Mouse (Mus musculus) lung, postnatal 0 days (tissue): ENCODE measurements around the gene Tnfrsf12a. TPM values are rescaled to one million over a fixed set of nuclear protein-coding genes. Genes with fewer than 3 reads are reported as not detected.
A peak's percentile ranks its signal among the peaks of the same experiment; 100 is the strongest.

Experiments
- ATAC-seq: fragments of 200-750 bp; cut with Nextera tagmentation; 2 replicates; pipeline ENCODE4 v1.8.0; 2017; ENCODE audit warnings: moderate library complexity
- DNase-seq: peaks from one replicate; pipeline ENCODE4 v3.0.0-alpha.2; 2016; ENCODE audit warnings: low spot score
- H3K27ac ChIP-seq: fragments of 300-500 bp; sonication (generic); 2 replicates; pipeline ENCODE4 v1.5.1; 2014; ENCODE audit warnings: antibody characterized with exemption, mild to moderate bottlenecking, low read length, mixed read lengths
- H3K27me3 ChIP-seq: fragments of 300-500 bp; sonication (generic); replicated peaks from 2 replicates; pipeline ENCODE4 v1.6.1; 2014; ENCODE audit warnings: low read length, mixed read lengths; ENCODE audit not compliant: insufficient read depth
- H3K36me3 ChIP-seq: fragments of 300-500 bp; sonication (generic); 2 replicates; pipeline ENCODE4 v1.6.1; 2014; ENCODE audit warnings: low read length, mixed read lengths; ENCODE audit not compliant: insufficient read depth
- H3K4me1 ChIP-seq: fragments of 300-500 bp; sonication (generic); 2 replicates; pipeline ENCODE4 v1.6.1; 2014; ENCODE audit warnings: antibody characterized with exemption, low read depth, low read length, mixed read lengths; ENCODE audit not compliant: insufficient read depth
- H3K4me2 ChIP-seq: fragments of 300-500 bp; sonication (generic); replicated peaks from 2 replicates; pipeline ENCODE4 v1.6.1; 2014; ENCODE audit warnings: low read depth, mild to moderate bottlenecking, low read length, moderate library complexity, mixed read lengths
- H3K4me3 ChIP-seq: fragments of 300-500 bp; sonication (generic); 2 replicates; pipeline ENCODE4 v1.5.1; 2014; ENCODE audit warnings: low read depth, low read length
- H3K9ac ChIP-seq: fragments of 300-500 bp; sonication (generic); replicated peaks from 2 replicates; pipeline ENCODE4 v1.6.1; 2014; ENCODE audit warnings: low read depth, mild to moderate bottlenecking
- H3K9me3 ChIP-seq: fragments of 300-500 bp; sonication (generic); 2 replicates; pipeline ENCODE4 v1.6.1; 2016; ENCODE audit warnings: low read length, mixed read lengths
- CTCF ChIP-seq: IDR thresholded peaks from 2 replicates; pipeline ENCODE4 v1.5.1; 2016; ENCODE audit warnings: antibody characterized with exemption, mild to moderate bottlenecking
- EP300 ChIP-seq: IDR thresholded peaks from 2 replicates; pipeline ENCODE4 v1.6.1; 2016; ENCODE audit warnings: antibody characterized with exemption, mild to moderate bottlenecking, control low read depth
- WGBS: fragments of 180-500 bp; shearing (Covaris S2); extraction: QIAGEN DNeasy Blood & Tissue Kit; methylation state at CpG from one replicate; pipeline ENCODE4 v1.1.7; 2014; 5-methylcytosine and 5-hydroxymethylcytosine counted together
- polyA plus RNA-seq: library from polyadenylated mRNA; unstranded; fragments of >200 nt; fragmentation: Nextera tagmentation; extraction: Ambion mirVana; gene quantifications from 2 replicates; pipeline ENCODE4 v1.2.1, GENCODE M21; 2015

Gene Tnfrsf12a
- polyA plus RNA-seq, 1 experiment from 2014 or later = 50.4 TPM

GRCm38 (mm10) chr17:23660117-23660875, 17.0 kb downstream of the Tnfrsf12a start, which contains the start of gene Bicdl2:
Gene Bicdl2 (plus strand): TSS chr17:23660506.
- Histone ChIP-seq H3K36me3 (no peaks in the 10 kb centered on the region), H3K9ac (0 out of 2 replicates have a peak within 1 kb of the TSS, but pooled peaks have one; percentile 3), H3K27ac (no peak within 1 kb of the TSS), H3K4me1 (no peaks in the 10 kb centered on the region), H3K4me2 (peak within 1 kb of the TSS; percentile 63), H3K4me3 (peak within 1 kb of the TSS; percentile 42), H3K9me3 (no peaks in the 10 kb centered on the region), H3K27me3 (peaks cover 8% of the 10 kb centered on the region; the same call in 1 of the 2 replicates)
- ATAC-seq = peak; percentile 82
- TF ChIP-seq EP300 = no peak
- peak; percentile 89 for TF ChIP-seq CTCF
- DNase-seq = peak; percentile 74
- 7% methylated on average over 27 of the region's 27 CpGs for WGBS

DNA sequence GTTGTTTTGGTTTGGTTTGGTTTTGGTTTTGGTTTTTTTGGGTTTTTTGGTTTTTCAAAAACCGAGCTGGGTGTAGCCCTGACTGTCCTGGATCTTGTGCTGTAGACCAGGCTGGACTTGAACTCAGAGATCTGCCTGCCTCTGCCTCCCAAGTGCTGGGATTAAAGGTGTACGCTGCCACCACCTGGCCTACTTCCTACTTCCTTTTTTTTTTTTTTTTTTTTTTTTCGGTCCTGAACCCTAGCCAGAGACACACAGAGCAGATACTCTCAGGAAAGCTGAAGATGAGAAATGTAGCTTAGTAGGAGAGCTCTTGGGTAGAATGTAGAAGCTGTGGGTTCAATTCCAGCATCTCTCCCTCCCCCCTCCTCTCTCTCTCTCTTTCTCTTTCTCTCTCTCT, 18.8 kb downstream of the Tnfrsf12a start:
- 68% methylated on average over 3 of the region's 3 CpGs for WGBS
- Histone ChIP-seq H3K4me3 (no peak overlapping the region), H3K4me2 (no peak overlapping the region), H3K36me3 (no peaks in the 10 kb centered on the region), H3K9ac (no peak overlapping the region), H3K27me3 (peaks cover 8% of the 10 kb centered on the region; the same call in 1 of the 2 replicates), H3K27ac (no peak overlapping the region), H3K4me1 (no peaks in the 10 kb centered on the region), H3K9me3 (no peaks in the 10 kb centered on the region)
- DNase-seq (no peak), ATAC-seq (no peak)
- no peak for TF ChIP-seq EP300
- TF ChIP-seq CTCF = no peak

DNA sequence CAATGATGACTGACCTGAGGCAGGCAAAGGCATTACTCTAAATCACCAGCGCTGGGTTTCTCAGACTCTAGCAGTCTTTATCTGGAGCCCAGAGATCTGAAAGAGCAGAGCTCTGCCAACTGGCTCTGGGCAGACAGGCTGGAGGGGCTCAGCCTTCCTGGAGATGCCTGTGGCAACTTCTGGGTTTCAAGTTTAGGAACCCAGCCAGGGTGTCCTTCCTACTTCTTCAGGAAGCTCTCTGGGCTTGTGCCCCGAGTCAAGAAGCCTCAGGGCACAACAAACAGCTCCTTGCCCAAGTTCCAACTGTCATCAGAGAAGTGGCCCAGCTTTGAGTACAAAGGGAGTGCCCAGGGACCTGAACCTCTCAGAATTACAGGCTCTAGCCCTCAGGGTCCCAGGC, 22.9 kb downstream of the Tnfrsf12a start:
- H3K27ac ChIP-seq = no peak overlapping the region
- no peaks in the 10 kb centered on the region for H3K4me1 ChIP-seq
- DNase-seq = no peak
- H3K36me3 ChIP-seq = no peaks in the 10 kb centered on the region
- no peak overlapping the region for H3K4me2 ChIP-seq
- no peak overlapping the region for H3K9ac ChIP-seq
- WGBS = 59% methylated on average over 2 of the region's 2 CpGs
- no peaks in the 10 kb centered on the region for H3K9me3 ChIP-seq
- H3K27me3 ChIP-seq = no peaks in the 10 kb centered on the region
- ATAC-seq = no peak
- TF ChIP-seq EP300 = no peak
- no peak overlapping the region for H3K4me3 ChIP-seq

DNA sequence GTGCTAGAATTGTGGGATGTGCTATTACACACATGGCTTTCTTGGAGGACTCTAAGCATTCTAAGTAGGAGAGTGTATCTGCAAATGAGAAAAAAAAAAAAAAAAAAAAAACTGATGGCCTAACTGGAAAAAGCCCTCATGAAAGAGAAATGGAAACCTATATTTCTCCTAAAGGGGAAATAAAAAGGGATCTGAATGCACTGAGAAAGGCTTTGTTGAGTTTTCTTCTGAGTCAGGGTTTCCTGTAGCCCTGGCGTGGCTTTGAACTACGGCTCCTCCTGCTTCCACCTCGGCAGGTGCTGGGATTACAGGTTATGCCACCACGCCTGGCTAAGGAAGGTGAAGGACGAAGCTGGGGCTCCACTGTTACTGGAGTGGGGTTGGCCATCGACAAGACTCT, 23.3 kb downstream of the Tnfrsf12a start:
- H3K4me2 ChIP-seq = no peak overlapping the region
- H3K9me3 ChIP-seq = no peaks in the 10 kb centered on the region
- no peak overlapping the region for H3K4me3 ChIP-seq
- H3K27ac ChIP-seq = no peak overlapping the region
- no peak for TF ChIP-seq EP300
- no peak for TF ChIP-seq CTCF
- WGBS = 46% methylated on average over 6 of the region's 6 CpGs
- no peak for DNase-seq
- H3K27me3 ChIP-seq = no peaks in the 10 kb centered on the region
- no peaks in the 10 kb centered on the region for H3K36me3 ChIP-seq
- no peak for ATAC-seq
- no peak overlapping the region for H3K9ac ChIP-seq
- H3K4me1 ChIP-seq = no peaks in the 10 kb centered on the region

GRCm38 (mm10) chr17:23653324-23653723, 23.9 kb downstream of the Tnfrsf12a start:
- Histone ChIP-seq H3K27me3 (no peaks in the 10 kb centered on the region), H3K4me1 (no peaks in the 10 kb centered on the region), H3K9me3 (no peaks in the 10 kb centered on the region), H3K4me3 (no peak overlapping the region), H3K9ac (no peak overlapping the region), H3K4me2 (no peak overlapping the region), H3K27ac (no peak overlapping the region), H3K36me3 (no peaks in the 10 kb centered on the region)
- WGBS = 50% methylated on average over 1 of the region's 2 CpGs
- ATAC-seq (no peak), DNase-seq (no peak)
- TF ChIP-seq CTCF (no peak), EP300 (no peak)

DNA sequence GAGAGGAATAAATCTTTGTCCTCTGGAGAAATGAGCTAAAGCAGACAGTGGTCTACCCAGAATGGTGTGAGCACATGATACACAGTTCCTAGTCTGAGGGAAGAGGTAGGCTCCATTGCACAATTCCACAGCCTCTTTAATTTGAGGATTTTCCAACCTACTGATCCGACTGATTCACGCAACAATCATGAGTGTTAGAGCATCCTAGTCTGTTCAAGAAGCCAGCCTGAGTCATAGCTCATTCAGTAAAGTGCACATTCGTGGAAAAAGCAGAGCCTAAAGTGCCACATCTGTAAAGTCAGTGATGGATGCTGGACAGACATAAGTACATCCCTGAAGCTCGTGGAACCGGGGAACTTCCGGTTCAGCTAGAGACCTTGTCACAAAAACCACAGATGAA, 25.9 kb downstream of the Tnfrsf12a start:
- WGBS = 68% methylated on average over 6 of the region's 6 CpGs
- Histone ChIP-seq H3K4me1 (no peaks in the 10 kb centered on the region), H3K27ac (no peak overlapping the region), H3K27me3 (no peaks in the 10 kb centered on the region), H3K9me3 (no peaks in the 10 kb centered on the region), H3K36me3 (no peaks in the 10 kb centered on the region), H3K4me2 (no peak overlapping the region), H3K4me3 (no peak overlapping the region), H3K9ac (no peak overlapping the region)
- DNase-seq (no peak), ATAC-seq (no peak)
- no peak for TF ChIP-seq CTCF
- TF ChIP-seq EP300 = no peak
